Mouse (Mus musculus) MN1 (cell line): ENCODE results near the gene Aoc1.

Experiments used
- DNase-seq: peaks from one replicate; pipeline ENCODE4 v3.0.0-alpha.2; 2016; ENCODE audit warnings: low spot score

Aoc1 gene

DNA sequence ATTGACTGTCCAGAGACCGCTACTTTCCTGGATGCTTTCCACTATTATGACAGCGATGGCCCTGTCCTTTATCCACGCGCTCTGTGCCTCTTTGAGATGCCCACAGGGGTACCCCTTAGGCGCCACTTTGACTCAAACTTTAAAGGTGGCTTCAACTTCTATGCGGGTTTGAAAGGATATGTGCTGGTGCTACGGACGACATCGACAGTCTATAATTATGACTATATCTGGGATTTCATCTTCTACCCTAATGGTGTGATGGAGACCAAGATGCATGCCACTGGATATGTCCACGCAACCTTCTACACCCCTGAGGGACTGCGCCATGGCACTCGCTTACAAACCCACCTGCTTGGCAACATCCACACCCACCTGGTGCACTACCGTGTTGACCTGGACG, 33.7 kb downstream of the Aoc1 start:
- no peak for DNase-seq

DNA sequence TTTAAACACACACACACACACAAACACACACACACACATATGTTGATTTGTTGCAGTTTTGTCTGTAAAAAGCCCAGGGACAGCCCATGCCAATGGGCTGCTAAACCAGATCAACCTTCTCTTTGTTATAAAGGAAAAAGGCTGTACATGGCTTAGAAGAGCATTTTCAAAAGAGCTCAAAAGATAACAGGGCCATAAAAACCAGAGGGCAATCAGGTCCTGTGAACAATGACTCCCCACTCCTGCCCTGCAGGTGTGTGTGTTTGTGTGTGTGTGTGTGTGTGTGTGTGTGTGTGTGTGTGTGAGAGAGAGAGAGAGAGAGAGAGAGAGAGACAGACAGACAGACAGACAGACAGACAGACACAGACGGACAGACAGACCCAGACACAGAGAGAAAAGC, 36.5 kb downstream of the Aoc1 start:
- no peak for DNase-seq

DNA sequence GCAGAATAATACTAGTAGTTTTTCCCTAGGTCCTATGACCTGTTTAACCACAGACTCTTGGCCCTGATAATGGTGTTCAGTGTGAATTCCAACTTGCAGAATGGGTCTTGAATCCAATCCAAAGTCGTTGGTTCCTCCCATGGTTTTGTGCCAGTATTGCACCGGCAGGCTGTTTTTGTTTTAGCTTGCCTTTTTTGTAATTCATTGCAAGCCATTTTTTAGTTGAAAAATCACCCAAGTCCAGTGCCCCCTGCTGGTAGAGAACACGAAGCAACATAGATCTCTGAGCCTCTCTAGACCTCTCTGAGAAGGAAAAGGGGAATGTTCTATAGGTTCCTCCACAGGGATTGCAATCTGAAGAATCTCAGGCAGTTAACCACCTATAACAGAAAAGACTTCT, 39.3 kb downstream of the Aoc1 start:
- DNase-seq: no peak

DNA sequence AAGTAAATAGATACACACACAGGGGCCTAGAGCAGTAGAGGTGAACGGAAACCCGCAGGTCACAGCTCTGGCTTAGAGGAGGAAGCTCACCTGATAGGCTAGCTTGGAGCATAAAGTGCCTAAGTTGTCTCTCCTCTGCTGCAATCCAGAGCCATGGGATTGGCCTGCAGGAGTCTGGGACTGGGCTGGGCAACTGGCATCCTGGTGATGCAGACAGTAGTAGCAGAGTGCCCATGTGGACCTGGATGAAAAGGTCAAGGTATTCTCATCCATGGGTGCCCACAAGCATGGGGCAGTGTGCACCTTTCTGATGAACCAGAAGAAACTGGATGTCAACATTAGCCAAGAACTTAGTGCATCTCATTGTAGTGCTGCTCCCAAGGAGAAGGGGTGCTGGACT, 40.9 kb downstream of the Aoc1 start:
- no peak for DNase-seq

DNA sequence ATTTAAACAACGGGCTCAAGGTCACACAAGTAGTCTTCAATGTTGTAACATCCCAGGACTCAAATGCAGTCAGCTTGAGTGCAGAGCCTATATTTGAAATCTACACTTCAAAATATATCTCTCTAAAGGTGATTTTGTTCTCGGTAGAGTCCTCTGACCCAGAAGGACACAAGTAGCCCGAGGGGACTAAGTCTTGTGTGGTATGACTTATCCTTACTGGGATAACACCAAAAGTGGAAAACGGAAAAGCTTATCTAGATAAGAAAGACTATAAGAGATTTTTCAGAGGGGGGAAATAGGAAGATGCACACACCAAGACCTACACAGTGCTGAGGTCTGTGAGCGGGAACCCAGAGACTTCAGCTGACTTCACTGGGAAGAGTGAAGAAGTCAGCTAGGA, 56.9 kb downstream of the Aoc1 start, which contains the start of gene 1600015I10Rik:
TSS of gene 1600015I10Rik (plus strand) at position 301 of the 400 bp plus-strand sequence.
- no peak for DNase-seq

DNA sequence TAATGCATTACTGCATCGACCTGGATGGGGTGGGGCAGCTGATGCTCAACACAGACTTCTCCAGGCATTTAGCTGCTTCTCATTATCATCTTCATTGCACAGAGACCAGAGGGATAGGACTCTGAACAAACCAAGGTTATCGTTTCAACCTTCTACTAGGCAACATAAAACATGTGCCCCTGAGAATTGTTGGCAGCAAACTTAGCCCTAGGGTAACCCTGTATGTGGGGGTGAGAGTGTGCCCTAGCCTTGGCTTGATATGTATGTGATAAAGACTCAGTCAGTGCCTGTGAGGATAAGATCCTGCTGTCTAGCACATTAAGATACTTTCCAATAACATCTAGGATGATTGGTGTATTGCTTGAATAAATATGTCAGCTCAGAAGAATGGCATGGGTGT, 76.9 kb downstream of the Aoc1 start:
- no peak for DNase-seq

DNA sequence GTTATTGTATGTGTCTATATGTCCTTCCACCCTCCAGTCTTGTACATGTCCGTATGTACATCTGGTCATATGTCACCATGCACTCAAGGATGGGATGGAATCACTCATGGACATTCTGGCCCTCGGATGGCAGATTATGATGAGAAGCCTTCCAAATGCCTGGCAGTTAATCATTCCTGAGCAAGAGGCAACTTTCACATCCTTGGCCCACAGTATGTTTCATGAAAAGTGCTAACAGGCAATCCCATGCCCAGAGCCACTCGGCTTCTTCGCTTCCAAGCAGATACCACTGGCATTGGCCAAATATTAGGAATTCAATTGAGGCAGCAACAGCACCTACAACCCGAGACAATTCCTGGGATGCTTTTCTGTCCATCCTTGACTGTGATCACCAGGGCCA, 78.0 kb downstream of the Aoc1 start:
- DNase-seq: no peak

DNA sequence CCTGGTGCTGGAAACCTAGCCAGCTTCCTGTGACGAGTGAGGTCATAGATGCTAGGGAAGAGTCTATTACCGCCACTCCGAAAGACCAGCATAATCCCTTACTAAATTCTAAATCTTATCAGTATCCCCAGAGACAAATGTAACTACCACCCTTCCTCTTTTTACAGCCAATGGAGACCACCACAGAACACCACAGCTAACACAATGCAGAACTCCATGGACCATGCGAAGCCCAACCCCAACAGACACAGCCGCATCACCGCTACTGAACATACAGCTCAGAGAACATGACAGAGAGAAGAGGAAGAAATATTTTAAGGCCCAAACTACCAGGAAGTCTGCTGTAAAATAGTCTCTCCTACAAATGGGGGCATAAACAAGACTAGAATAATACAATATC, 78.9 kb downstream of the Aoc1 start:
- no peak for DNase-seq

DNA sequence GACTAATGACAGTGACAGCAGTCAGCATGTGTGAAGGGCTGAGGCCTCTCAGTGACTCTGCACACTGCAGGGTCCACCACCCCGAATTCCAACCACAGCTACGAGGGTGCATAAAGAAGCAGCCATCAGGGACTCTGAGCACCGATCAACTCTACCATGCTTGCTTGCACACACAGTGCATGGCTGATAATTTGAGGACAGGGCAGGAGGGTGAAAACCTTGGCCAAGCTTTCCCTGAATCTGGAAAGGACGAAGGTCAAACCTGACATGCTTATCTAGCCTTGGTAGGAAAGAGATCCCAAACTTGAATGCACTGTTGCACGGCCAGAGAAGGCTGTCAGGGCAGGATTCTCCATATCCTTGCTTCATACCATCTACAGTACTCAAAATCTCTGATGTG, 80.5 kb downstream of the Aoc1 start:
- no peak for DNase-seq

DNA sequence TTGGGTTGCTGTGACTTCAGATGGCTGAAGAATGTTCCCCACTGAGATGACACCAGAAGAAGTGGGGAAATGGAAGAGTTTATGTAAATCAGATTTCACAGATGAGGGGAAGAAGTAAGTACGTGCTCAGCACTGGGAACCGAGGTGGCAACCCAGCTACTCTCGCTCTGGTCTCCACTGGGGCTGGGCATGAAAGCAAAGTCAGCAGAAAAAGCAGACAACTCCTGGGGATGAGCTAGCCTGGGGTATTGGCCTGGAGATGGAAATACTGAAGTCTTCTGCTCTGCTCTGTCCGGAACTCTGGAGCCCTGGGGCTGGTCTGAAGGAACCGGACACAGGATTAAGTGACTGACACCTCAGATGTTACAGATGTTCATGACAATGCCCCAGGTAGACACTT, 81.5 kb downstream of the Aoc1 start:
- DNase-seq: no peak

DNA sequence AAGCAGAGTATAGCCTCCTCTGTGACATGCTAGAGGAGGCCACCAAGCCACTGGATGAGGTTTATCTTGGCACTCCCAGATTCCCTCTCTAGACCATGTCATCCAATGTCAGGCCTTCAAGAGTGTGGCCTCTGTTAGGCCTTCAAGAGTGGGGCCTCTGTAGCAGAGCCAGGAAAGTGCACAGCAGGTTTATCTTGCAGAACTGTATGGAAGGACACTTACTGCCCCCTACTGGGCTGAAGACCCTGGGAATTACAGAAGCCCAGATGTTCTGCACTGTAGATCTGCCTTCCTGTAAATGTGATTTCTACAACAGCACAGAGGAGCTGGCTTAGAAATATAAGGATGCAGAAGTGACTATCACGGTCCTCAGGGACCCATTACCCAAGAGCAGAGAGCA, 82.2 kb downstream of the Aoc1 start:
- DNase-seq: peak; percentile 6

DNA sequence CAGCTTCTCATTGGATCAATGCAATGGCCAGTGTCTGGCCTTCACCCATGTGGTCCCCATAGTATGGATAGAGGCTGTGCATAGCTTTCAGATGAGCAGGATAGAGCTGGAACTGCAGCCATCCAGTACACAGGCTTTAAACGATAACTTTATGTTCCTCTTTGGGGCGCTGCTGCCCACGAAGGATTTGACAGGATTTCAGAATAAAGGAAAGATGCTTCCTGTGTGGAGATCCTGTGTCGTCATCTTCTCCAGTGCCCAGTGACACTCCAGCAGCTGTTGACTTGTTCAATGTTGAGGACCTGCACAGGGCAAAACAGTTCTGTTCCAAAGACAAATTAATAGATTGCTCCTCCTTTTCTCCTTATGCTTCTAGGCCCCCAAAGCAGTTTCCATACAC, 84.1 kb downstream of the Aoc1 start:
- no peak for DNase-seq

DNA sequence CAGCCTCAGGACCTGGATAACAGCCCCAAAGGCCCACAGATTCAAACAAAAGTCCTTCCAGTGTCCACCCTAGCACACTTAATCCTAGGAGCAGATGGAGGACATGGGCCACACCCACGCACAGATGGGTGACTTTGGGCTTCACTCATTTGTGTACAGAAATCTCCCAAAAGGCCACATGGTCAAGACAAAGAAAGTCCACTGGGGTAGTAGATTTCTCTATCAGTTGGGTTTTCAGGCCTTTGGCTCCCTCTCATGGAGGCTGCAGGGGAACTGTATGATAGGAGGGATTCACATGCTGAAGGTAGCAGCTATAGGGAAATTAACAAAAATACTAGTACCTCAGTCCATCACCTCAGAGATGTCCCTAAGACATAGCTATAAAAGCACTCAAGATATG, 85.4 kb downstream of the Aoc1 start:
- peak; percentile 6 for DNase-seq
